Mouse (Mus musculus) hindbrain, postnatal 0 days (tissue): ENCODE results near the gene Cdc45. TPM values are rescaled to one million over a fixed set of nuclear protein-coding genes. Genes with fewer than 3 reads are reported as not detected.

ENCODE experiments used
- ATAC-seq: fragments of 200-750 bp; cut with Nextera tagmentation; 2 replicates; pipeline ENCODE4 v1.8.0; 2017; ENCODE audit warnings: mild to moderate bottlenecking, moderate TSS enrichment, moderate library complexity
- DNase-seq: peaks from one replicate; pipeline ENCODE4 v3.0.0-alpha.2; 2015; ENCODE audit warnings: low spot score
- H3K27ac ChIP-seq: fragments of 300-500 bp; sonication (generic); 2 replicates; pipeline ENCODE4 v1.5.1; 2014; ENCODE audit warnings: mild to moderate bottlenecking
- H3K27me3 ChIP-seq: fragments of 300-500 bp; sonication (generic); 2 replicates; pipeline ENCODE4 v1.6.1; 2014; ENCODE audit warnings: low read length, mixed read lengths; ENCODE audit not compliant: insufficient read depth
- H3K36me3 ChIP-seq: fragments of 300-500 bp; sonication (generic); 2 replicates; pipeline ENCODE4 v1.6.1; 2014; ENCODE audit warnings: low read length, mixed read lengths; ENCODE audit not compliant: insufficient read depth
- H3K4me1 ChIP-seq: fragments of 300-500 bp; sonication (generic); 2 replicates; pipeline ENCODE4 v1.6.1; 2014; ENCODE audit warnings: antibody characterized with exemption, low read length, mixed read lengths; ENCODE audit not compliant: insufficient read depth
- H3K4me2 ChIP-seq: fragments of 300-500 bp; sonication (generic); 2 replicates; pipeline ENCODE4 v1.6.1; 2014; ENCODE audit warnings: low read depth, mild to moderate bottlenecking, low read length, moderate library complexity, mixed read lengths
- H3K4me3 ChIP-seq: fragments of 300-500 bp; sonication (generic); 2 replicates; pipeline ENCODE4 v1.5.1; 2014; ENCODE audit warnings: low read length
- H3K9ac ChIP-seq: fragments of 300-500 bp; sonication (generic); replicated peaks from 2 replicates; pipeline ENCODE4 v1.6.1; 2014; ENCODE audit warnings: mild to moderate bottlenecking, low read length, moderate library complexity, mixed read lengths
- H3K9me3 ChIP-seq: fragments of 300-500 bp; sonication (generic); 2 replicates; pipeline ENCODE4 v1.6.1; 2016; ENCODE audit warnings: low read length, mixed read lengths
- CTCF ChIP-seq: IDR thresholded peaks from 2 replicates; pipeline ENCODE4 v1.5.1; 2016; ENCODE audit warnings: antibody characterized with exemption, control low read depth, low read depth
- WGBS: fragments of 180-500 bp; shearing (Covaris S2); extraction: QIAGEN DNeasy Blood & Tissue Kit; methylation state at CpG from one replicate; pipeline ENCODE4 v1.1.7; 2014; 5-methylcytosine and 5-hydroxymethylcytosine counted together
- polyA plus RNA-seq: library from polyadenylated mRNA; unstranded; fragments of >200 nt; fragmentation: Nextera tagmentation; extraction: Ambion mirVana; gene quantifications from 2 replicates; pipeline ENCODE4 v1.2.1, GENCODE M21; 2015
- total RNA-seq: library from RNA; depleted of rRNA; stranded (reverse); fragments of >200 nt; gene quantifications from 2 replicates; pipeline ENCODE4 v1.2.3, GENCODE M21; 2014

Gene Cdc45
- total and polyA plus RNA-seq, 2 experiments from 2014 or later: 7.2 to 14.8 TPM

GRCm38 (mm10) chr16:18762960-18763359, 48.8 kb downstream of the Cdc45 start:
- H3K4me3 ChIP-seq: no peak overlapping the region
- no peaks in the 10 kb centered on the region for H3K27me3 ChIP-seq
- H3K9ac ChIP-seq: no peak overlapping the region
- DNase-seq (no peak), ATAC-seq (no peak)
- no peak overlapping the region for H3K27ac ChIP-seq
- H3K36me3 ChIP-seq: no peaks in the 10 kb centered on the region
- H3K4me2 ChIP-seq: no peak overlapping the region
- 70% methylated on average over 3 of the region's 3 CpGs for WGBS
- no peak for TF ChIP-seq CTCF
- no peaks in the 10 kb centered on the region for H3K9me3 ChIP-seq
- H3K4me1 ChIP-seq: no peaks in the 10 kb centered on the region

DNA sequence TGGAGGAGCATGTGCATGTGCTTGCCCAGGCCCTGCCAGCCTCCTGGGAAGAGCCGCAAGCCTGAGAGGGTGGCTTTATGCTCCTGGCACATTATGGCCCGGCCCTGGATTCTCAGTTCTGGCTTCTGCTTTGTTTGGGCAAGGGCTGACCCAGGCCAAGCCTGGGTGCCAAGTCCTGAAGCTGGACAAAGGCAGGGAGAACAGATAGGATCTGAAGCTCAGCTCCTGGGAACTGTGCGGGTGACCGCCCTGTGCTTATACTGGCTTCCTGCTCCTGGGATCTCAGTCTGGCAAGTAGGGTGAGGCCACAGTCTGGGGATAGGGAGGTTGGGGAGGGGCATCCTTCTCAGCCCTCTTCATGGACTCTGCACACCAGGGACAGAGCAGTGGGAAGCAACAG, 50.1 kb downstream of the Cdc45 start:
- Histone ChIP-seq H3K27ac (no peak overlapping the region), H3K27me3 (no peaks in the 10 kb centered on the region), H3K9me3 (no peaks in the 10 kb centered on the region), H3K4me3 (no peak overlapping the region), H3K36me3 (no peaks in the 10 kb centered on the region), H3K4me1 (no peaks in the 10 kb centered on the region), H3K4me2 (no peak overlapping the region), H3K9ac (no peak overlapping the region)
- WGBS: 69% methylated on average over 4 of the region's 4 CpGs
- TF ChIP-seq CTCF: no peak
- ATAC-seq (no peak), DNase-seq (no peak)

- no peak overlapping the region for H3K27ac ChIP-seq
- no peak for DNase-seq
- H3K27me3 ChIP-seq: no peaks in the 10 kb centered on the region
- no peaks in the 10 kb centered on the region for H3K9me3 ChIP-seq
- 66% methylated on average over 10 of the region's 10 CpGs for WGBS
- no peak for TF ChIP-seq CTCF
- H3K36me3 ChIP-seq: no peaks in the 10 kb centered on the region
- no peak for ATAC-seq
- no peak overlapping the region for H3K4me2 ChIP-seq
- H3K4me3 ChIP-seq: no peak overlapping the region
- H3K9ac ChIP-seq: no peak overlapping the region
- H3K4me1 ChIP-seq: no peaks in the 10 kb centered on the region
These were observed 59.8 kb downstream of the Cdc45 start for GRCm38 (mm10) chr16:18751885-18752499.

DNA sequence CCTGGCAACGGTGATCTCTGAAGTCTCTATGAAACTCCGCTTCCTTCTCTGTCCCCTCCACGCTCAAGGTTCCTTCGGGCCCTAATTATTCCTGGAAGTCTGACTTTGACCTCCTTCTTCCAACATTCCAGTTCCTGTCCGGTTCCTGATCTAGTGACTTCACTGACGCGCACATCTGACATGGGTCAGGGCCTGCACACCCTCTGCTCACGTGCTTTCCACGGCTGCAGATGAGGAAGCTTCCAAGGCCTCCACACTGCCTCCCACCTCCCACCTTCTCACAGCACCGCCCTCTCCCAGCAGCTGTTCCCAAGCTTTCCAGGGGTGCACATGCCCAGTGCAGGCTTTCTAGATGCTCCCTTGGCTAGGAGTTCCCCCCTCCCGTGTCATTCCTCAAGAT, 60.7 kb downstream of the Cdc45 start:
- no peak overlapping the region for H3K9ac ChIP-seq
- H3K36me3 ChIP-seq: no peaks in the 10 kb centered on the region
- H3K27me3 ChIP-seq: no peaks in the 10 kb centered on the region
- H3K27ac ChIP-seq: no peak overlapping the region
- no peak overlapping the region for H3K4me3 ChIP-seq
- DNase-seq (no peak), ATAC-seq (no peak)
- H3K9me3 ChIP-seq: no peaks in the 10 kb centered on the region
- no peak overlapping the region for H3K4me2 ChIP-seq
- TF ChIP-seq CTCF: no peak
- no peaks in the 10 kb centered on the region for H3K4me1 ChIP-seq
- WGBS: 85% methylated on average over 11 of the region's 11 CpGs

DNA sequence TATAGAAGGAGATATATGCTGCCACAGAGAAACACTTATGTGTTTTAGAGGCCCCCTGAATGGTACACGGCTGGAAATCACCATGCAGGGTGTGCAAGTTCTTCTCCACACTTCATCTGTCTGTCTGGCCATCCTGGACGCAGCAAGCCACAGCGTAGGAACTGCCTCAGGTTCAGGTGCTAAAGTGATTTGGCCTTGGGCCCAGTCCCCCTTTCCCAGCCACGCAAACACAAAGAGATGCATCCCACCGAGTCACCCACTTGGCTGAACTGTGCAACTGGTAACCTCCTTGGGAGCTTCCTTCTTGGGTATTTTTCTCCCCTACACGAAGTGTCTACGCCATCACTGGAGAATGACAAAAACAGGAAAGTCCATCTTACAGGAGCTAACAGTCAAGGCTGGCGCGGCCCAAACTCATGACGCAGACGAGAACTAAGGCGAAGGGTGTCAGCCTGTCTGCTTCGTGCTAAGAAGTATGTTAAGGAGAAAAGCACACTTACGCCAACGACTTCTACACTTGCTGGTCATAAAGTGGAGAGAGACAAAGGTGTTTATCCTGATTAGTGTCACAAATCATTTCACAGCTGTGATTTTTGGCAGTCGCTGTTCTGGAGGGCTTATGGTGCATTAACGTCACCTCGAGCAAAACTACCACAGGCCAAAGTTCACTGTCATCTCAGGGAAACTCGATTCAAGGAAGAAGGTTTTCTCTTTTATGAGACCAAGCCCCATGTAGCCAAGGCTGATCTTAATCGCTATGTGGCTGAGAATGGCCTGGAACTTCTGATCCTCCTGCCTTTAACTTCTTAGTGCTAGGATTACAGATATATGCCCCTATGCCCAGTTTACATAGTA, 65.3 kb downstream of the Cdc45 start:
- Histone ChIP-seq H3K9me3 (no peaks in the 10 kb centered on the region), H3K4me3 (no peak overlapping the region), H3K36me3 (no peaks in the 10 kb centered on the region), H3K9ac (no peak overlapping the region), H3K27me3 (no peaks in the 10 kb centered on the region), H3K4me1 (no peaks in the 10 kb centered on the region), H3K27ac (no peak overlapping the region), H3K4me2 (no peak overlapping the region)
- WGBS: 75% methylated on average over 20 of the region's 20 CpGs
- no peak for DNase-seq
- TF ChIP-seq CTCF: no peak
- ATAC-seq: no peak

DNA sequence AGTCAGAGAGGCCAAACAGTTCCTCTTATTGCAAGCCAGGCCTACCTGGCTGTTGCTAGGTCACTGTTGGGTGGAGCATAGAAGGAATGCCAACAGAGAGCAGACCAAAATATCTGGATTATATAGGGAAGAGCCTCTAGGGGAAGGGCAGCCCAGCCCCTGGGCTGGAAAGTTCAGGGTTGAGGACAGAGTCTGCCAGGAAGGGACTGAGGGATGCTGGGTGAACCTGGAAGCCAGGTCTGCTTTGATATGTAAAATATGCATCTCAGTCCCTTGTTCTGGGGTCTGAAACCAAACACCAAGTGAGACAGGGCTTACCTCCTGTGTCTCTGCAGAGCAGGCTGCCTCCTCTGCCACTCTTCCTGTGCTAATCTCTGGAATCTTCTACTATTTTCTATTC, 73.5 kb downstream of the Cdc45 start:
- TF ChIP-seq CTCF: no peak
- no peak overlapping the region for H3K27ac ChIP-seq
- no peak for ATAC-seq
- H3K4me2 ChIP-seq: no peak overlapping the region
- H3K36me3 ChIP-seq: no peaks in the 10 kb centered on the region
- no peak for DNase-seq
- H3K4me3 ChIP-seq: no peak overlapping the region
- no peaks in the 10 kb centered on the region for H3K9me3 ChIP-seq
- H3K27me3 ChIP-seq: no peaks in the 10 kb centered on the region
- H3K9ac ChIP-seq: no peak overlapping the region
- H3K4me1 ChIP-seq: no peaks in the 10 kb centered on the region
